Mouse (Mus musculus) embryonic facial prominence, embryonic 14.5 days (tissue): ENCODE results near the gene Gm6169. TPM values are rescaled to one million over a fixed set of nuclear protein-coding genes. Genes with fewer than 3 reads are reported as not detected.
"Not testable (repeated sequence)": the region's sequence is repeated elsewhere in the genome, so short reads cannot be mapped to it uniquely, and the experiment has no call there.

ENCODE experiments used
- ATAC-seq: fragments of 200-750 bp; cut with Nextera tagmentation; 2 replicates; pipeline ENCODE4 v1.8.0; 2017; ENCODE audit warnings: low read depth, moderate number of reproducible peaks, moderate TSS enrichment
- DNase-seq: peaks from one replicate; pipeline ENCODE4 v3.0.0-alpha.2; 2015; ENCODE audit warnings: low spot score
- H3K27ac ChIP-seq: fragments of 300-500 bp; sonication (generic); replicated peaks from 2 replicates; pipeline ENCODE4 v1.5.1; 2014; ENCODE audit warnings: low read depth, mild to moderate bottlenecking, low read length, moderate library complexity
- H3K27me3 ChIP-seq: fragments of 300-500 bp; sonication (generic); replicated peaks from 2 replicates; pipeline ENCODE4 v1.6.1; 2014; ENCODE audit warnings: low read length; ENCODE audit not compliant: control insufficient read depth, insufficient read depth
- H3K36me3 ChIP-seq: fragments of 300-500 bp; sonication (generic); 2 replicates; pipeline ENCODE4 v1.6.1; 2014; ENCODE audit warnings: low read length, mixed read lengths; ENCODE audit not compliant: control insufficient read depth, insufficient read depth
- H3K4me1 ChIP-seq: fragments of 300-500 bp; sonication (generic); 2 replicates; pipeline ENCODE4 v1.6.1; 2014; ENCODE audit warnings: antibody characterized with exemption, low read length; ENCODE audit not compliant: control insufficient read depth, insufficient read depth
- H3K4me2 ChIP-seq: fragments of 300-500 bp; sonication (generic); 2 replicates; pipeline ENCODE4 v1.6.1; 2014; ENCODE audit warnings: low read depth, mild to moderate bottlenecking, low read length, moderate library complexity, mixed read lengths
- H3K4me3 ChIP-seq: fragments of 300-500 bp; sonication (generic); 2 replicates; pipeline ENCODE4 v1.5.1; 2014; ENCODE audit warnings: low read depth, mild to moderate bottlenecking, low read length
- H3K9ac ChIP-seq: fragments of 300-500 bp; sonication (generic); 2 replicates; pipeline ENCODE4 v1.6.1; 2014; ENCODE audit warnings: low read depth, mild to moderate bottlenecking, low read length, moderate library complexity, mixed read lengths
- H3K9me3 ChIP-seq: fragments of 300-500 bp; sonication (generic); 2 replicates; pipeline ENCODE4 v1.6.1; 2016; ENCODE audit warnings: low read length; ENCODE audit not compliant: control insufficient read depth
- WGBS: fragments of 180-500 bp; shearing (Covaris S2); extraction: QIAGEN DNeasy Blood & Tissue Kit; methylation state at CpG from one replicate; pipeline ENCODE4 v1.1.7; 2014; 5-methylcytosine and 5-hydroxymethylcytosine counted together
- polyA plus RNA-seq: library from polyadenylated mRNA; unstranded; fragments of >200 nt; fragmentation: Nextera tagmentation; extraction: Ambion mirVana; gene quantifications from 2 replicates; pipeline ENCODE4 v1.2.1, GENCODE M21; 2014

Gm6169 gene
- polyA plus RNA-seq = 3.6 and 5.4 TPM in 2 replicates

DNA sequence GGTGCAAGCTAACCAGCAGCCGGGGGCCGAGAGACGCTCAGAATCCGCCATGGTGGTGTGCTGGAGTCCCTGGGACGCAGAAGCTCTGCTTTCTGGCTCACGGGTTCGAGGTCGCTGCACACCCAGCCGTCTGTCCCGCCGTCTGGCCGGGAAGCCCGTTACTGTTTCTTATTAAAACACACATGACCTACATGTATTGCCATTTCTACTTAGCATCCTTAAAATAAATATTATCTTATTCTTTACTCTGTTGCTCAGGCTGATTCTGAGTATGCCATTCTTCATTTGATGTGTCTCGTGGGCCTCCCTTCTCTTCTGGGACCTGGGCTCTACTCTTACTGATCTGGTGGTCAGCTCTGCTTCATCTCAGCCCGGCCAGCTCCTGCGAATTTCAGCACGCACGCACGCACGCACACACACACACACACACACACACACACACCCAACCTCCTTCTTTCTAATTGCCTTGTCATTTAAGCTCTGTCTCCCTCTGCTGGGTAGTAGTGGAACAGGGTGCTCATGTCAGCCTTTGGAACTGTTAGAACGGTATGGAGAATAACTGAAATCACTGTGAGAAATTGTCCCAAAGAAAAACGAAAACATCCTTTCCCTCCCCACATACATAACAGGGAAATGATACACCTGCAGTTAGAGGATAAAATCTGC is at the start of gene Gm6169:
Gm6169 (minus strand) TSS at position 51 of the 666 bp plus-strand sequence.
- H3K27ac ChIP-seq = no peak within 1 kb of the TSS
- H3K4me1 ChIP-seq = no peaks in the 10 kb centered on the region
- no peaks in the 10 kb centered on the region for H3K36me3 ChIP-seq
- WGBS = 74% methylated on average over 20 of the region's 22 CpGs
- no peak within 1 kb of the TSS for H3K9ac ChIP-seq
- H3K4me2 ChIP-seq = no peak within 1 kb of the TSS
- DNase-seq (peak; percentile 68), ATAC-seq (no peak)
- no peaks in the 10 kb centered on the region for H3K9me3 ChIP-seq
- no peaks in the 10 kb centered on the region for H3K27me3 ChIP-seq
- no peak within 1 kb of the TSS for H3K4me3 ChIP-seq

DNA sequence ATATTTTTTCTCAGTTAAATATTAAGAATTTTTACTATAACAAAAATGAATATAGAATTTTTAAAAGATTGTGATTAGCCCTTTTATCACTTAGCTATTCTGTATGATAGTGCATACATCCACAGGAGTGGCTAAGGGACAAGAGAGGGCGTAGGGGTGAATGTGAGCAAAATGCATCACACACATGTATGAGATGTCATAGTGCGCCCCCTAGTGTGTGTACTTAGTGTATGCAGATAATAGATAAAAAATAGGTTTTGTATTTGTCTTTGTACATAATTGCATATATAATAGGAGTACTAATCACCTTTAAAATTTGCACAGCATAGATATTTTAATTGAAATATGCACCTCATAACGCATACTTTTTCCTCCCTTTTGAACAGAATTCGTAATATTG is 46.8 kb upstream of the Gm6169 start:
- Histone ChIP-seq H3K4me1 (no peaks in the 10 kb centered on the region), H3K36me3 (peaks cover 67% of the 10 kb centered on the region), H3K9ac (no peak overlapping the region), H3K27ac (no peak overlapping the region), H3K27me3 (no peaks in the 10 kb centered on the region), H3K4me3 (no peak overlapping the region), H3K9me3 (no peaks in the 10 kb centered on the region), H3K4me2 (no peak overlapping the region)
- ATAC-seq (no peak), DNase-seq (peak; percentile 73)
- WGBS = 56% methylated on average over 4 of the region's 4 CpGs

DNA sequence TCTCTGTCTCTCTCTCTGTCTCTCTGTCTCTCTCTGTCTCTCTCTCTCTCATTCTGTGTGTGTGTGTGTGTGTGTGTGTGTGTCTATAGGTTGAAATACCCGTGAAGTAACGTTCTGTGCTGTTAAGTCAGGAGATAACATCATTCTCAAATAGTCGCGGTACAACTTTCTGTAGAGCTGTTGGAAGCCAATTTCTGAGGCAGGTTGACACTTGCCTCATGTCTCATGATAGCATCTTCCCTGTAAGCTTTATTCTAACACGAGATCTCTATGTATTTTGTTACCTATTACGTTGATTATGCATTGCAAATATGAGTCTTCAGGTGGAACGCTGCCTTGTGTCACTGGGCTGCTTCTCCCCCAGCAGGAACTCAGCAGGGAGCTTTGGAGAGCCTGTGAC is 43.3 kb upstream of the Gm6169 start:
- Histone ChIP-seq H3K4me3 (no peak overlapping the region), H3K4me2 (no peak overlapping the region), H3K27me3 (no peaks in the 10 kb centered on the region), H3K27ac (no peak overlapping the region), H3K36me3 (peaks cover 35% of the 10 kb centered on the region), H3K9ac (no peak overlapping the region), H3K4me1 (peaks cover 3% of the 10 kb centered on the region; the same call in 1 of the 2 replicates), H3K9me3 (no peaks in the 10 kb centered on the region)
- 82% methylated on average over 7 of the region's 7 CpGs for WGBS
- DNase-seq = peak; percentile 11
- no peak for ATAC-seq

DNA sequence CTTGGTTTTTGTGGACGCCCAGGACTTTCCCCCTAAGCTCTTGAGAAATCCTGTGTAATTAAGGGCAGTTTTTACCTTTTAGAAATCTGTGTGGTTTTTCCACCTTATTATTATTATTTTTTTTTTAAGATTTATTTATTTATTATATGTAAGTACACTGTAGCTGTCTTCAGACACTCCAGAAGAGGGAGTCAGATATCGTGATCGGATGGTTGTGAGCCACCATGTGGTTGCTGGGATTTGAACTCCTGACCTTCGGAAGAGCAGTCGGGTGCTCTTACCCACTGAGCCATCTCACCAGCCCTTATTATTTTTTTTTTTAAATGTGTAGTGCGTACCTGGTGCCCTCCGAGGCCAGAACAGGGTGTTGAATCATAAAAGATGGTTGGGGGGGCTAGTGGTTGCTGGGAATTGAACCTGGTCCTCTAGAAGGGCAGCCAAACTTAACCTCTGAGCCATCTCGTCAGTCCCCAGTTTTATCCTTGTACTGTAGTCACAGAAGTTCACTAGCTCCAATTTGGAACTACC is 39.4 kb upstream of the Gm6169 start:
- peaks cover 28% of the 10 kb centered on the region for H3K36me3 ChIP-seq
- peak overlapping the region; percentile 53 for H3K4me2 ChIP-seq
- WGBS = 28% methylated on average over 8 of the region's 8 CpGs
- not testable (repeated sequence) for H3K9me3 ChIP-seq, DNase-seq, H3K27me3 ChIP-seq, ATAC-seq, H3K4me1 ChIP-seq
- peak overlapping the region; percentile 71 for H3K4me3 ChIP-seq
- H3K9ac ChIP-seq = peak overlapping the region; percentile 82
- peak overlapping the region; percentile 77; the same call in 1 of the 2 replicates for H3K27ac ChIP-seq

DNA sequence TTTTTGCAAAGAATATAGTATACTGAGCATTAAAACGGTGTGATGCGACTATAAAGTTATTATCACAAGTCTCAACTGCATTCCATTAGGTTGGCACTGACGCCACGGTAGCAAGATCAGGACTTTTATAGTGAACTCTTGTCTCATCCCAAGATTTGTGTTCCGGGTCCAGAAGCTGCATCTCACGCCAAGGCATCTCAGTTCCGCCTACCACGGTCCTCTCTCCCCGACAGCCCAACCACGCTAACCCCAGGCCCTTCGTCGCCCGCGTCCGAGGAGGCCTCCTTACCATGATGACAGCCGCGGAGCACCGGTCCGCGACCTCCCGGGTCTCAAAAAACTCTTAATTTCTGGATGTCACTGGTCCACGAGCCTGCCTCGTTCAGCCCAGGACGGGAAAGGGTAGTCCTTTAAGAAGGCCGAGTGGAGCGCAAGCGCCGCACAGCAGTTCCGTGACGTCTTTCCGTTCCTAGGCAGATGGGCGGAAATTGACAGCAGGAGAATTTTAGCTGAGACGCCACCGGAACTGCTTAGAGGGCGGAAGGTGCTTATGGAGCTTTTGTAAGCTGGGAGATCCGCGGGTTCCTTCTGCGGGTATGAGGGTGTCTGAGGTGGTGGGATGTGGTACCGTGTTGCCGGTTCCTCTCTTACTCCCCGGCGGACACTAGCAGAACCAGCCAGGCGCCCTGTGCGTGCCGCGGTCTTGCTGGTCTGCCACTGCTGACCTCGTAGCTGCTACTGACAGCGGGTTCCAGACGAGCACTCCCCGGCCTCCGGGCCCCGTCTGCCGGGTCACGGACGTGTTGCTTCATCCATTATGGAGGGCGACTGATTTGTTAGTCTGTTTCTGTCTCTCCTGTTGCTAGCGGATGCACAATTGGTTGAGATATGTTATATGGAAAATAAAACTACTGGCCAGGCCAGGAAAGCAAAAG is 38.7 kb upstream of the Gm6169 start, which contains the start of the genes Gfm2 and Nsa2:
Gfm2 (plus strand) TSS at position 472 of the 935 bp plus-strand sequence.
Nsa2 (minus strand) TSS at position 472 of the 935 bp plus-strand sequence.
- no peaks in the 10 kb centered on the region for H3K9me3 ChIP-seq
- H3K4me3 ChIP-seq = peak within 1 kb of the TSS; percentile 71
- H3K27ac ChIP-seq = peak within 1 kb of the TSS; percentile 77
- peaks cover 3% of the 10 kb centered on the region; the same call in 1 of the 2 replicates for H3K4me1 ChIP-seq
- under 1% methylated on average over 54 of the region's 57 CpGs for WGBS
- peak; percentile 98 for ATAC-seq
- H3K4me2 ChIP-seq = peak within 1 kb of the TSS; percentile 80
- H3K36me3 ChIP-seq = peaks cover 27% of the 10 kb centered on the region
- H3K27me3 ChIP-seq = no peaks in the 10 kb centered on the region
- peak; percentile 97 for DNase-seq
- peak within 1 kb of the TSS; percentile 82 for H3K9ac ChIP-seq

DNA sequence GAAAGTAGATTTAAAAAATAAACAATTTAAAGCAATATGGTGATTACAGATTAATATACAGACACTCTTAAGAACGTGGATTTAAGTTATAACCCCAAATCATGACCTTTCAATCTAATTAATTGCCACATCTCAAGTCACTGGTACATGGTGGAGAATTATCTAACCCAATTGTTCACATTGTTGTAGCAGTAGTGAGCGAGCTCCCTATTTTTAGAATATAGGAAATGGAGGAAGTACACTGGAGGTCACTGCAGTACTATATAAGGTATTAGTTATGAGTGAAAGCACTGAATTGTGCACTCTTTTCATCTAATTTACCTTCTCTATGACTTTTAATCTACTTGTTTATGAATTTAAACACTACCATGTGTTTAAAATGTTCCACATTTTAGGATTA is 31.4 kb upstream of the Gm6169 start:
- H3K4me2 ChIP-seq, H3K9me3 ChIP-seq, H3K4me1 ChIP-seq, ATAC-seq, DNase-seq, H3K27ac ChIP-seq, H3K27me3 ChIP-seq, H3K4me3 ChIP-seq, H3K9ac ChIP-seq: not testable (repeated sequence)
- WGBS = no CpG with 5 or more reads among the region's 2 CpGs
- peaks cover 33% of the 10 kb centered on the region for H3K36me3 ChIP-seq

DNA sequence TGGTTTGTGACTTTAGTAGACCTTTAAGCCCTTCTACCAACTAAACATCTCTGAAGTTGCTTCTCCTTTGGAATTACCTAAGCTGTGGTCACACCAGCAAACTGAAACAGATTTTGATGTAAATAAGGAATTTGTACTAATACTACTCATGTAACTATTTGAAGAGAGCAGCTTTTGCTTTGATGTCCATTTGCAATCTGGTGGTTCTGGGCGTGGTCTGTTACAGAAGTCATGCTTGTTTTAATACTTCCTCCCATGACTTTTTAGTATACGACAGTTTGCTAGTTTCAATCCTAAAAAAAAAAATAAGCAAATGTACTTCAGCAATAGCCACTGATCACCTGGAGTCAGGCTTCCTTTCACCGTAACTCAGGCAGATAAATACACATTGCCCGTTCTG is 30.6 kb upstream of the Gm6169 start:
- not testable (repeated sequence) for H3K27ac ChIP-seq, ATAC-seq, H3K4me2 ChIP-seq, DNase-seq, H3K27me3 ChIP-seq, H3K4me1 ChIP-seq, H3K9me3 ChIP-seq, H3K9ac ChIP-seq, H3K4me3 ChIP-seq
- 82% methylated on average over 2 of the region's 4 CpGs for WGBS
- peaks cover 29% of the 10 kb centered on the region for H3K36me3 ChIP-seq

DNA sequence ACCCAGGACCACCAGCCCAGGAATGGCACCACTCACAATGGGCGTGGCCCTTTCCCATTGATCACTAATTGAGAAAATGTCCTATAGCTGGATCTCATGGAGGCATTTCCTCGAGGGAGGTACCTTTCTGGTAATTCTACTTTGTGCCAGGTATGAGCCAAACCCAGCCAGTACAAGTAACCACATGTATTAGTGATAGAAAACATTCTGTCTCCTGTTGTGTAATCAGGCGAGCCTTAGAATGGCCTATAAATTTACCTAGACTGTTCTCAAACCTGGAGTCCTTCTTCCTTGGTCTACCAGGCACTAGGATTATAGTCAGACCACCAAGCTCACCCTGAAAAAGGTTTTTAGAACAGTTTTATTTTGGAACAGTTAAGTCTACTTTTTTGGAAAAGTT is 22.3 kb upstream of the Gm6169 start:
- no peaks in the 10 kb centered on the region for H3K4me1 ChIP-seq
- DNase-seq (no peak), ATAC-seq (no peak)
- 74% methylated on average over 3 of the region's 3 CpGs for WGBS
- no peaks in the 10 kb centered on the region for H3K27me3 ChIP-seq
- H3K9me3 ChIP-seq = no peaks in the 10 kb centered on the region
- no peak overlapping the region for H3K9ac ChIP-seq
- no peak overlapping the region for H3K4me2 ChIP-seq
- H3K4me3 ChIP-seq = no peak overlapping the region
- no peaks in the 10 kb centered on the region for H3K36me3 ChIP-seq
- no peak overlapping the region for H3K27ac ChIP-seq
